Mouse (Mus musculus) bone marrow macrophage, adult 2 months (primary cell): ENCODE results near the gene Zfp964.

Experiments used
- CTCF ChIP-seq: IDR thresholded peaks from 2 replicates; pipeline ENCODE4 v1.5.1; 2012; ENCODE audit warnings: low read depth, mild to moderate bottlenecking, low read length, moderate library complexity
- POLR2A ChIP-seq: IDR thresholded peaks from 2 replicates; pipeline ENCODE4 v1.6.1; 2012; ENCODE audit warnings: mild to moderate bottlenecking, low read depth, low read length, borderline replicate concordance

GRCm38 (mm10) chr8:69661294-69661693 is 7.0 kb downstream of the Zfp964 start:
- TF ChIP-seq CTCF (0 out of 2 replicates have a peak, but pooled peaks have one; percentile 9), POLR2A (no peak)
